Mouse (Mus musculus) ES-E14 (cell line): Measurements from ENCODE around the gene Fh1. TPM values are rescaled to one million over a fixed set of nuclear protein-coding genes. Genes with fewer than 3 reads are reported as not detected.

ENCODE experiments used
- DNase-seq: peaks from one replicate; pipeline ENCODE4 v3.0.0-alpha.2; 2013; ENCODE audit warnings: low read depth, low spot score
- H3K27ac ChIP-seq: 2 replicates; pipeline ENCODE4 v1.5.1; 2012; ENCODE audit warnings: low read depth, mild to moderate bottlenecking, low read length, moderate library complexity, mixed read lengths; ENCODE audit not compliant: poor library complexity, insufficient read depth, severe bottlenecking
- H3K36me3 ChIP-seq: 2 replicates; pipeline ENCODE4 v1.6.1; 2012; ENCODE audit warnings: mild to moderate bottlenecking, low read length, moderate library complexity, mixed read lengths; ENCODE audit not compliant: control insufficient read depth, poor library complexity, insufficient read depth, severe bottlenecking
- H3K4me1 ChIP-seq, 2 experiments: fragments of 150-350 bp in 1 of 2; sonication (generic) in 1 of 2; 2 replicates each; pipeline ENCODE4 v1.6.1; 2012; ENCODE audit warnings: low read length in 2 of 2, mild to moderate bottlenecking in 1 of 2, mixed read lengths in 1 of 2; ENCODE audit not compliant: control insufficient read depth in 2 of 2, insufficient read depth in 2 of 2, poor library complexity in 1 of 2
- H3K4me3 ChIP-seq, 2 experiments: fragments of 150-350 bp in 1 of 2; sonication (generic) in 1 of 2; 2 replicates each; pipeline ENCODE4 v1.5.1; 2012; ENCODE audit warnings: low read length in 2 of 2, low read depth in 1 of 2, mild to moderate bottlenecking in 1 of 2, mixed read lengths in 1 of 2; ENCODE audit not compliant: insufficient read depth in 1 of 2, poor library complexity in 1 of 2, severe bottlenecking in 1 of 2
- H3K9ac ChIP-seq: 2 replicates; pipeline ENCODE4 v1.6.1; 2012; ENCODE audit warnings: low read depth, mild to moderate bottlenecking, low read length, mixed read lengths; ENCODE audit not compliant: poor library complexity, insufficient read depth, severe bottlenecking
- H3K9me3 ChIP-seq: fragments of 150-350 bp; sonication (generic); 2 replicates; pipeline ENCODE4 v1.6.1; 2012; ENCODE audit warnings: low read depth, mild to moderate bottlenecking, low read length; ENCODE audit not compliant: control insufficient read depth, insufficient read depth
- CHD2 ChIP-seq: IDR thresholded peaks from 2 replicates; pipeline ENCODE4 v1.6.1; 2014; ENCODE audit warnings: mild to moderate bottlenecking, low read depth, low read length, inconsistent platforms
- HCFC1 ChIP-seq: IDR thresholded peaks from 2 replicates; pipeline ENCODE4 v1.6.1; 2012; ENCODE audit warnings: low read length, inconsistent platforms, borderline replicate concordance; ENCODE audit not compliant: insufficient read depth
- MAFK ChIP-seq: IDR thresholded peaks from 2 replicates; pipeline ENCODE4 v1.6.1; 2014; ENCODE audit warnings: mild to moderate bottlenecking, low read depth, low read length, inconsistent platforms; ENCODE audit not compliant: insufficient read depth
- ZC3H11A ChIP-seq: IDR thresholded peaks from 2 replicates; pipeline ENCODE4 v1.6.1; 2012; ENCODE audit warnings: low read depth, mild to moderate bottlenecking, inconsistent platforms, low read length, borderline replicate concordance
- ZNF384 ChIP-seq: IDR thresholded peaks from 2 replicates; pipeline ENCODE4 v1.6.1; 2012; ENCODE audit warnings: low read depth, low read length, inconsistent platforms
- in situ Hi-C, 2 experiments: fragments of 600-800 bp; cut with MboI; formaldehyde crosslinking; loops; one replicate each; pipeline ENCODE4 v1.15.1; 2025; ENCODE audit warnings: low sequenced_read_pairs in 2 of 2, inconsistent platforms in 1 of 2; ENCODE audit not compliant: unreplicated experiment in 2 of 2
- total RNA-seq: library from RNA; depleted of rRNA; stranded (reverse); fragments of 300-350 nt; gene quantifications from 2 replicates; pipeline ENCODE4 v1.2.3, GENCODE M21; 2012; rRNA removed

The Fh1 gene
- total RNA-seq, 1 experiment, result 110 TPM

DNA sequence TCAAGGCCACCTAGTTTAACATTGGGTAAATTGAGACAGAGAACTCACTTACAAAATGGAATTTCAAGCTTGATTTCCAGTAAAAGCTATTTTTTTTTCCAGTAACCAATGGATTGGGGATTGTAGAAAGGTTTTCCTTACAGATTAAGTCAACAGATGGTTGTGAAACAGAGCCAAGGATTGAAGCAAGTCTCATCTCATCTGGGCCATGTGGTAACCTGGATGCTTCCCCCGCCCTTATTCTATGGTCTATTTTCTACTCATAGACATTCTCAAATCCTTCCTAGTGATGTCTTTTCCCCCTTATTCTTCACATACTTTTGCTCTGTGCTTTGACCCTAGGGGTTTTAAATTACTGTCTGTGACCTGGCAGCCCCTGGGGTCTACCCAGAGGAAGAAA, 70.8 kb downstream of the Fh1 start:
- no peak for DNase-seq
- in situ Hi-C loops, result no loop called here
- H3K27ac ChIP-seq, result no peak overlapping the region
- H3K4me1 ChIP-seq, result no peaks in the 10 kb centered on the region
- H3K4me3 ChIP-seq, result no peak overlapping the region
- no peaks in the 10 kb centered on the region for H3K9me3 ChIP-seq
- H3K9ac ChIP-seq, result no peak overlapping the region
- TF ChIP-seq ZNF384 (no peak), ZC3H11A (no peak)
- no peaks in the 10 kb centered on the region for H3K36me3 ChIP-seq

DNA sequence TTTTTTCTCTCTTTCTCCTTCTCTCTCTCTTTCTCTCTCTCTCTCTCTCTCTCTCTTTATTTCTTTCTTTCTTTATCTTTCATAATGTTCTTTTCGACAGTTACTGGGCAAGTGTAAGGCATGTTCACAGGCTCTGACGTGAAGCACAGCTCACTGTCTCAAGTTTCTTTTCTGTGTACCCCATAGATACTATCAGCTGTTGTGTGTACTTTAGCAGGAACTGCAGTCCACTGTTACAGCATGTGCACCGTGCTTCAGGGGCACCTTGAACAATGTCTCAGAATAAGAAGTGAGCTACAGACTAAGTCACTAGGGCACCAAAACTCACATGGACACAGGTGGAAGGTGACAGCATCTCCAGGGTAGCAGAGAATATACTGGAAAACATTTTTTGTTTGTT, 73.0 kb downstream of the Fh1 start:
- in situ Hi-C loops, result no loop called here
- no peak for TF ChIP-seq CHD2
- TF ChIP-seq MAFK, result no peak
- no peak for TF ChIP-seq ZNF384
- TF ChIP-seq ZC3H11A, result no peak
- no peak for TF ChIP-seq HCFC1
- Histone ChIP-seq H3K27ac (no peak overlapping the region), H3K36me3 (no peaks in the 10 kb centered on the region), H3K9me3 (no peaks in the 10 kb centered on the region), H3K4me1 (no peaks in the 10 kb centered on the region), H3K4me3 (no peak overlapping the region), H3K9ac (no peak overlapping the region)
- no peak for DNase-seq

GRCm38 (mm10) chr1:175550586-175550985, 74.8 kb downstream of the Fh1 start:
- no peaks in the 10 kb centered on the region for H3K36me3 ChIP-seq

More at GRCm38 (mm10) chr1:175550586-175550985, 74.8 kb downstream of the Fh1 start:
- TF ChIP-seq ZNF384 (no peak), MAFK (no peak), HCFC1 (no peak), CHD2 (no peak), ZC3H11A (no peak)
- no peak overlapping the region for H3K9ac ChIP-seq
- no peak overlapping the region for H3K4me3 ChIP-seq
- no peak overlapping the region for H3K27ac ChIP-seq
- H3K9me3 ChIP-seq, result no peaks in the 10 kb centered on the region
- DNase-seq, result no peak
- no peaks in the 10 kb centered on the region for H3K4me1 ChIP-seq
- in situ Hi-C loops, result no loop called here

Other genes with a start within 250 kb of the Fh1 start
- 0.18 TPM in 1 of 2 replicates, not detected in the other for gene Rgs7, start 133.1 kb downstream of the Fh1 start, total RNA-seq
- gene Kmo, start 5.3 kb downstream of the Fh1 start, total RNA-seq, result not detected in 2 replicates
- gene Opn3, start 67.1 kb upstream of the Fh1 start, total RNA-seq, result 1.5 and 2.5 TPM in 2 replicates
- gene Chml, start 67.3 kb upstream of the Fh1 start, total RNA-seq, result 10.4 and 17.4 TPM in 2 replicates
- gene Wdr64, start 73.0 kb upstream of the Fh1 start, total RNA-seq, result 0.94 and 1.3 TPM in 2 replicates